Mouse (Mus musculus) inflammation-experienced regulatory T-cells, adult 6 months (primary cell): Measurements from ENCODE around the gene Stard5. TPM values are rescaled to one million over a fixed set of nuclear protein-coding genes. Genes with fewer than 3 reads are reported as not detected.
A peak's percentile ranks its signal among the peaks of the same experiment; 100 is the strongest.

ENCODE experiments used
- ATAC-seq: one replicate; pipeline ENCODE4 v1.8.0; 2017
- polyA plus RNA-seq, 3 experiments: library from polyadenylated mRNA; unstranded; fragments of 100-300 nt; shearing (Covaris generic); gene quantifications; one replicate each; pipeline ENCODE4 v1.2.1; 2017

Stard5 gene
- polyA plus RNA-seq, result 10 to 100 TPM; 25.0 to 41.7 (median 39.5) TPM

GRCm38 (mm10) chr7:83631828-83632681 is at the start of gene Stard5:
Gene Stard5, plus strand, starts transcription at chr7:83631959.
- peak; percentile 99 for ATAC-seq

DNA sequence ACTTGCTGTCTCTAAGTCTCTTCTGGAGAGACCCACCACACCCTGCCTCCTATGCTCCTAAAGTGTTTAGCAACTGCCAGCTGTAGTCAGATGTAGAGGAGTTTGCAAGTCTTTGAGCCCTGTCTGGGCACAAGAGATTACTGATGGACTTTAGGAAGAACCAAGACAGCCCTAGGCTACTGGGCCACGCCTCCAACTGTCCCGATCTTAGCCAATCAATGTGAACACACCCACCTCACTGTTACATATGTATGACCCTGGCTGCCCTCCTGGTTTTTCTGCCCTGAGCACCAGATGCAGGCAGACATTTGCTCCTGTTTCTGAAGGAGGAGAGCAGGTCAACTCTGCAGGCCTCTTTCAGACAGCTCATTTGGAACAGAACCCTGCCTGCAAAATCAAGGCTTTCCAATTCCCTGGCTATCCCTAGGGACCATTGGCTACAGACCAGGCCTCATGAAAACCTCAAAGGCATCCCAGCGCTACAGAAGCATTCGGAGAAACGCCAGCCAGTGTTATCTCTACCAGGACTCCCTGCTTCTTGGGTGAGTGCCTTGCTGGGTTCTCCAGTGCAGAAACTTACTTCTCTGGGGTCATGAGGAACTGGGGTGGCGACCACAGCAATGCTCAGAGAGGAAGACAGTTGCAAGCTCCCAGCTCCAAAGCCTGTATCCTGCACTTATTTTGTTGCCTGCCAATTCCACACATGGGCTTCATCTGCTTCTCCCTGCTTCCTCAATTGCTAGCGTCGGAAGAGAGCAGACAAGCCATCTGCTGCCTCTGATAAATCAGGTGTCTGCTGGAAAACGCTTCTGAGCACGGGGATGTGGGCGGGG is 46.9 kb upstream of the Stard5 start, which contains the start of gene Tmc3:
Gene Tmc3, plus strand, starts transcription at position 289 of the 833 bp plus-strand sequence.
- no peak for ATAC-seq

- no peak for ATAC-seq
Measured at GRCm38 (mm10) chr7:83594056-83594455, 37.7 kb upstream of the Stard5 start.

- peak; percentile 87 for ATAC-seq
Measured at GRCm38 (mm10) chr7:83597063-83597462, 34.7 kb upstream of the Stard5 start.

DNA sequence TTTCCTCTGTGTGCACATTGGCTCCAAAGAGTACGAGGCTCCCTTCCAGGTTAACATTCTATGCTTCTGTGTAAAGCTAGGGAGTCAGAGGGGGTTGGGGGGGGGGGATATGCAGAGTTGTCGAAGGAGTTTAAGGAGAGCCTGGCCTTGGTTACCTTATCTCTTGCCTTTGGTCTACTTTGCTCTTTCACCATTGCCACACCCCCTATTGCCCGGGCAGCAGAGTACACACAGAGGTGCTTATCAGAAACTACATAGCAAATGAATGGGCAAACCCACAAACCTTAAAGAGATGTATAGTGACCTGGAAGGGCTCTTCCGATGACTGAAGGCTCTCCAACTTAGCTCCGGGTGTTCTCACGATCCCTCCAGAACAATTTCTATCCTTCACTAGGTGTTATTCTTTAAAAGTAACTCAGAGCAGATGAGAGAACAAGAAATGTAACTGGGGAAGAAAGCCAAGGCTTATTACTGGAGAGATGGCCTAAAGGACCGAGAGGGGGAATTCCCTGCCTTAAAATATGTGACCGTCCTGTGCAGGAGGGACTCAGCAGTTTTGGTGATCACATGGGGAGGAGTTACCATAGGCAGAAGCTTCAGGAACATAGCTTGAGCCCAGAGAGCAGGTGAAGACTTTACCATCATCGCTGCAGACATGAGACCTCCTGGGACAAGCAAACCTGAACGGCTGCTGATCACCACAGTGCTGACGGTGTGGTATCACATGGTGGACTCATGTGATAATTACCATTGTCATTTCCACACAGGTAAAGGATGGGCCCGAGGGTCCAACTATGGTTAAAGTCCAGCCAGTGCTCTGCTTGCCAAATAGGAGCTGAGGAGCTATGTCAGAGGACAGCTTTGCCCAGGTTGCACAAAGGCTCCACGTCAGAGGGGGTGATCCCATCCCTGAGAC is 32.5 kb upstream of the Stard5 start:
- no peak for ATAC-seq

DNA sequence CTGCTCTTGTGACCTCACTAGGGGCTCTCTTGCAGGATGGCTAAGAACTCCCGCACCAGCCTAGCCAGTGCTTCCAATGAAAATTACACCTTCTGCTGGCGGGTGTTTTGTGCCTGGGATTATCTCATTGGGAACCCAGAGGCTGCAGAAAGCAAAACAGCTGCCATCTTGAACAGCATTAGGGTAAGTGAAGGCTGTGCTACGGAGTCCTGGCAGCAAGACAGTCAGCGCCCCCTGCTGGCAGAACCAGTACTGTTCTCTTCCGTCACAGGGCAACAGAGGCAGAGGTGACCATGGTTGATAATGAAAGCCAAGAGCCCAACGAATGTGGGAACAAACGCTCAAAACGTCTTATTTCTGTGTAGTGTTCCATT is 31.9 kb upstream of the Stard5 start:
- ATAC-seq, result peak; percentile 74

GRCm38 (mm10) chr7:83604180-83604944 is 27.4 kb upstream of the Stard5 start:
- ATAC-seq, result no peak

GRCm38 (mm10) chr7:83606796-83607195 is 25.0 kb upstream of the Stard5 start:
- no peak for ATAC-seq

DNA sequence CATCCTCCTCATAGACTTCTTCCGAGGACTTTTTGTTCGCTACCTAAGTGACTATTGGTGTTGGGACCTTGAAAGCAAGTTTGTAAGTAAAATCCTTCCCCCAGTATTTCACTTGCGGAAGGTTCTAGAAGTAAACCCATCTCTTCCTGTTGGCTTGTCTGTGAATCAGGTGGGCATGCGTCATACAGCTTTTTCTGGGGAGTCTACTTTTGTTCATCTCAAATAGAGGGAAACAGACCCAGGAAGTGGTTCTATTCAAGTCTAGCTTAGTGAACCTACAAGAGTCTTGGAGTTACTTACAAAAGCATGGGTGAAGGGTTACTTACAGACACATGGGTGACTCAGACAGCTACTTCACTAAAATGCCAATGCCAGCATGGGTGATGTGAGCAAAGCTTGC is 21.9 kb upstream of the Stard5 start:
- peak; percentile 88 for ATAC-seq

- no peak for ATAC-seq
Measured at GRCm38 (mm10) chr7:83611886-83612285, 19.9 kb upstream of the Stard5 start.

GRCm38 (mm10) chr7:83615272-83615671 is 16.5 kb upstream of the Stard5 start:
- ATAC-seq, result no peak

GRCm38 (mm10) chr7:83615815-83616214 is 15.9 kb upstream of the Stard5 start:
- no peak for ATAC-seq

GRCm38 (mm10) chr7:83616268-83616667 is 15.5 kb upstream of the Stard5 start:
- ATAC-seq, result no peak

DNA sequence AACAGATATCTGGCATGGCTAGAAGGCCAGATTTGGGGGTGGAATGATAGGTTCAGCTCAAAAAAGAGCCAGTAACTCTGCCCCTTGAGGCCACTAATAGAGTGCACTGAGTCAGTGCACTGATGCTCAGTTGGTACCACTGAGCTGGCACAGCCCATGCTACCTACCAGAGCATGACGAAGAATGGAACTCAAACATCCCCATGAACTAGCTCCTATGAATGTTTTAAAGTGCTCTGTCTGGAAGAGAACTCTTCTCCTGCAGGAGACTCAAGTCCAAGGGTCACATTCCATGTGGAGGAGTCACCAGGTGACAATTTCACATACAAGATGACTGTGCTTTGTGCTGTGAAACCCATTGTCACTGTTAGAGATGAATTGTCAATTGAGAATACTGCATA is 13.1 kb upstream of the Stard5 start:
- ATAC-seq, result peak; percentile 23

- ATAC-seq, result no peak
Measured at GRCm38 (mm10) chr7:83622582-83622981, 9.2 kb upstream of the Stard5 start.

- ATAC-seq, result no peak
Measured at GRCm38 (mm10) chr7:83624065-83624464, 7.7 kb upstream of the Stard5 start.

DNA sequence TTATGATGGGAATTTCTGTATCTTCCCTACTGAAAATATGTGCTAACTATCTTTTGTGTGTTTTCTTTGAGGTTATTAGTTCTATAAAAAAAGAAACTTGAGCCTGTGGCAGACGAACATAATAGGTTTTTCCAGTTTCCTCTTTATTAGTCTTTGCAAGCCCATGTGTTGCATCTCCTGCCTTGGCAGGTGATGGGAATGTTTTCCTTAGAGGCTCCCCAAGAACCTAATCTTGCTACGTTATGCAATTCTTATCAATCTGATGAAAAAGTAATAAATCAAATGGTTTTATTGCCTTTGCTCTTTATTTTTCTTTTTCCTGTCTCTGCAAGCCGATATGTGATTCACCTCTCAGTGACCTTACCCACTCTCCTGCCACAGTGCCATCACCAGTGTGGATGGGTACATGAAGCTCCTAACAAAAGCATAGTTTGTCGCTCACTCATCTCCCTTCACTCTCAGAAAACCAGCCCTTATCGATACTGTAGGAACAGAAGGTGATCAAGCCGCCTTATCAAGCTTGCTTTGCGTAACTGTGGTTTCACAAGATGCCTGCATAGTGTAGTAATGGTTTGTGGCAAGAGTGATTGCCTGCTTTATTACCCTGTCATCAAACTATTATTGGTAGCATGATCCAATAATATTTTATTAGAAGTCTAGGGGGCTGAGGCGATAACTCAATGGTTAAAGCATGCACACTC is 5.1 kb upstream of the Stard5 start:
- ATAC-seq, result no peak

- ATAC-seq, result no peak
Measured at GRCm38 (mm10) chr7:83627369-83627768, 4.4 kb upstream of the Stard5 start.

GRCm38 (mm10) chr7:83631073-83631827 is 509 bp upstream of the Stard5 start:
- no peak for ATAC-seq

DNA sequence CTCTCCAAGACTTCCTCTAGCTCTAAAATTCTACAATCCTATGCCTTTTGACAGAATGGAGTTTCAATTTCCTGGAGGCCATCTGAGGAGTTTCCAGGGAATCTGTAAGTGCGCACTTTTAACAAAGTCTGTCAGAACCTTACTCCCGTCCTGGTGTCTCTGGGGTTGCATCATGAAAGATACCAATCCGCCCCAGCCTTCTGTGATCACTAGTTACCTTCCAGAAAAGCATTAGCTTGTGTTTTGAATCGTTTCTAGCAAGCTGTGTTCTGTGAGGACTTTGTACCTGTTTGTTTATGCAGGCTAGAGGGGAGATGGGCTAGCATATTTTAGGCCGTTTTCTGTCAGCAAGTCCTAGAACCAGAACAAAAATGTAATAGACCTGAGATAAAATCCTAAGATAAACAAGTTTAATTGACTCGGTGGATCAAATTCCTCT is 942 bp downstream of the Stard5 start:
- no peak for ATAC-seq
